Mouse (Mus musculus) frontal cortex, adult 2 months (tissue): ENCODE data around the gene Rufy4. TPM values are rescaled to one million over a fixed set of nuclear protein-coding genes. Genes with fewer than 3 reads are reported as not detected.

Experiments
- DNase-seq, 2 experiments: peaks; one replicate each; pipeline ENCODE4 v3.0.0; 2022; ENCODE audit warnings: low spot score in 1 of 2; ENCODE audit errors: extremely low spot score in 1 of 2
- polyA plus RNA-seq: library from polyadenylated mRNA; depleted of rRNA; stranded (reverse); fragments of >200 nt; gene quantifications from 2 replicates; pipeline ENCODE4 v1.2.3, GENCODE M21; 2012; rRNA removed

Gene Rufy4
- polyA plus RNA-seq = 0.08 TPM in 2 replicates

DNA sequence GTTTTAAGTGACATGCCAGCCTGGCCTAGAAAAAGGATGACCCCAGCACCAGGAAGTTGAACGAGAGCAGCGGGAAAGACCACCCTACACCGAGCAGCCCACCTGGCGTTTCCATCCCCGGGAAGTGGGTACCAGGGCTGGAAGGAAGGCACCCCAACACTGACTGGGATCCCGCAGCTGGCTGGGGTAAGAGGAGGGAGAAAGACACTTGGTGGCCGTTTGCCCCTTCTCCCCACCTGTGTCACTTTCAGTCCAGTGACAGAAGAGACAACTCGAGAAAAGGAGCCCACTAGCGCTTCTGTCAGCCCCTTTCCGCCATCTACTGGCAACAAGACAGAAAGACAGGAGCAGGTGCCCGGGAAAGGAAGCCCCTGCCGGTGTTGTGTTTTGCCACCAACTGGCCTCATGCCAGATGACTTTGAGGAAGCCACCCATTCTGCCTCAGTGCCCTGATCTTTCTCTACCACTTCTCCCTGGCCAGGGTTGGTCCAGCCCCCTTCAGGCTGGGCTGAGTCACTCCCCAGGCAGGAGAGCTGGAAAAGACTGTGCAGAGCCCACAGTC lies at the start of gene Rufy4:
Rufy4 (plus strand) TSS at position 551 of the 562 bp plus-strand sequence.
- DNase-seq = peak; percentile 33 to 79

DNA sequence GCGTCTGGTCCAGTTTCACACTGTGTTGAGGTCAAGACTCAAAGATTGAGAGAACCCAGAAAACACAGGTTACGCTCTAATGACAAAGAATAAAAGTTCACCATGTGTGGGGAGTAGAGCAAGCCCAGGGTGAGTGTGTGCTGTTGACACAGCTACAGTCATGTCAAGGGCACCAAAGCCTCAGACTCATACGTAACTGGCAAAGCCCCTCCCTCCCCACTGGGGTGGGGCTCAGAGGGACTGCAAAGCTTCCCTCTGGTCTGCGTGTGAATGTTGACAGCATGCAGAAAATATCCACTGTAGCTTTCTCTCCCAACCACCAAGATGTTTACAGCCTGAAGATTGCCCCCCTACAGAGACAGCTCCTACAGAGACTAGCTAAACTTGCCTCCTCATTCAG lies 49.1 kb upstream of the Rufy4 start:
- no peak for DNase-seq

DNA sequence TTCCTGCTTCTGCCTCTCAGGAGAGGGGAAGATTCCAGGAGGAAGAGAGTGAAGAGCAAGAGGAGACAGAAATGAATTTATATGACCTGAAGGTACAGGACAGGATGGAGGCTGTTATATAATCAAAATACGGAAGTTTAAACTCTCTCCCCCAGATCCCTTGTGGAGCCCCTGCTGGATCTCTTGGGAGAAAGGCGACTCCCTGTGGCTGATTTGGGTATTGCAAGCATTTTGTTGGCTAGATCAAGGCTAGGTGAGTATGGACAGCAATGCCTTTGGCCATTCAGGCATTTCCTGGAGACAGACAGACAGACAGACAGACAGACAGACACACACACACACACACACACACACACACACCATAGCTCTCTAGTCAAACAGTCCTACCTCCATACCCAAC lies 48.0 kb upstream of the Rufy4 start:
- peak; percentile 21 to 87 for DNase-seq

DNA sequence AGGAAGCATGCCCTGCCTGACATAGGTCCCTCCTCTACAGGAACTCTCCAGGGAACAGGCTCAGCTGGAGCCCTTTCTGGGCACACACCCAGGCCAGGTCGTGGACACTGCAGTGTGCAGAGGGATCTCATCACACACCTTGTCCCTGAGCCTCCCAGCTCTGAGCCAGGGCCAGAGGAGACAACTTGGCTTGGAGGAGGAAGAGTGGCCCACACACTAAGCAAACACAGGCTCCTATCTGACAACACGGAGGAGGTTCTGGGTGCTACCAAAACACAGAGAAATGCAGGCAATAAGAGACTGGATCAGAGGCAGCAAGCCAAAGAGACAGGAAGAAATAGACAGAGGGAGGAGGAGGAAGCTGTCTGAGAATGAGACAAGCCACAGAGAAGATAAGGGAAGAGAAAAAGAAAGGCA lies 43.8 kb upstream of the Rufy4 start:
- DNase-seq = peak in 1 of 2 experiments; percentile 46

DNA sequence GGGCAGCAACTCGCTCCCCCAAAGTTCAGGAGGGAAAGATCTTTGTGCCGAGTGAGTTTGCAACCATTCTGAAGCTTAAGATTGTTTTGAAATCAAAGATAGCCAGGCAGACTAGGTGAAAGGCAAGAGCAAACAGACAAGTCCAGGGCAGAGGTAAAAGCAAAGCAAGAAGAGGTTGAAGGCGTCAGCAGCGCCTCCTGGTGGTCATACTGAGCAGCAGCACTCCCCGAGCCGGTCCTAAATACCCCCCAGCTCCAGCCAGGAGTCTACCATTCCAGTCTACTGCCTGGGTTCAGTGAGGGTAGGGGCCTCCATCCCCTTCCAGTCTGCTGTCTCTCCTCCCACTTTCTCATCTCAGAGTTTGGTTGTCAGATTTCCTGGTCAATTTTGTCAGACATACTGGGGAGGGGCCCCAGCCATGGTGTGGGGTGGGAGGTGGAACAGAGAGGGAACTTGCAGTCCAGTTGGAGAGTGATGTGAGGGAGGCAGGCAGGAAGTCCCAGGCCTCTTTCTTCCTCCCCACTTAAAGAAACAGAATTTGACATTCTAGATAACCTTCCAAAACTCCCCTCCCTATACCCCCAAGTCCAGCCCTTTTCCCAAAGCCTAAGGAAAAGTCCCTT lies 42.4 kb upstream of the Rufy4 start:
- peak in 1 of 2 experiments; percentile 25 for DNase-seq

DNA sequence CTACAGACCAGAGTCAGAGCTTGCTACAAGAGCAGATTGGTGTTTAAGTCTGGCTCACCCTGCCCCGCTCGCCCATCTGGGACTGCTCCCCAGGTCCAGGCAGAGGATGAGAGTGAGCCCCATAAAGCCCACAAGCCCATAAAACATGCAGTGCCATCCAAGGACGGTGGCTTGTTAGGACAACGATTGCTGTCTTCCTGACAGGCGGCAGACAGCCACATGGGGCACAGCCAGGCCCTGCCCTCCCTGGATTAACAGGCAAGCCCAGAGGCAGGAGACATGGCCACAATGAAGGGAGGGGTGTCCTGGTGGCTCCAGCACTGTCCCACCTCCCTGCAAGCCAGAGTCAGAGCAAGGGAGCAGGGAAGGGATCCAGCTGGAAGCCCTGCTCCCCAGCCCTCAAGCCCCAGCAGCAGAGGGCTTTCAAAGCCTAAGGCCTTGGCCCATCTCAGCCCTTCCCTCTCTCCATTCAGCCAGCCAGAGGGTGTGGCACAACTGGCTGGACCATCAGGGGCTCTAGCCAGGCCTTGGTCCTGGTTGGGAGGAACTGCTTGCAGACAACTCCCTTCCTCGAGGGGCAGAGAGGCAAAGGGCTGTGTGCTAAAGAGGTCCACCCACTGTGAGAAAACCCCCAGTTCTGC lies 41.2 kb upstream of the Rufy4 start:
- DNase-seq = no peak

- no peak for DNase-seq
Observed at GRCm38 (mm10) chr1:74084752-74085151, 40.6 kb upstream of the Rufy4 start.

DNA sequence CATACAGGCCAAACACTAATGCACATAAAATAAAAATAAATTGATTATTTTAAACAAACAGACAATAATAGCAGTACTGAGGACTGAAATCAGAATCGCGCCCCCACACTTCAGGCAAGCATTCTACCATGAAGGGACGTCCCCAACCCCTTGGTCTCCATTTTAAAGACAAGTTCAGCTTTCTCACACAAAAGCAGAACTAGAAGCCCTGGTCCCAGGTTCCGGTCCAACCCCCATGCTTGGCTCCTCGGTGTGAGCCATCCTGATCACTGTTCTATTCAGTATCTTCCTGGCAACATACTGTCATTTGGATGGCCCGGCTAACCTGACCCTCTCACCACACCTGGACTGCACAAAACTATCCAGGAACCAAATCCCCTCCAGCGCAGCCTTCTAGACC lies 39.8 kb upstream of the Rufy4 start:
- DNase-seq = no peak

GRCm38 (mm10) chr1:74088569-74088968 lies 36.8 kb upstream of the Rufy4 start:
- DNase-seq = no peak

DNA sequence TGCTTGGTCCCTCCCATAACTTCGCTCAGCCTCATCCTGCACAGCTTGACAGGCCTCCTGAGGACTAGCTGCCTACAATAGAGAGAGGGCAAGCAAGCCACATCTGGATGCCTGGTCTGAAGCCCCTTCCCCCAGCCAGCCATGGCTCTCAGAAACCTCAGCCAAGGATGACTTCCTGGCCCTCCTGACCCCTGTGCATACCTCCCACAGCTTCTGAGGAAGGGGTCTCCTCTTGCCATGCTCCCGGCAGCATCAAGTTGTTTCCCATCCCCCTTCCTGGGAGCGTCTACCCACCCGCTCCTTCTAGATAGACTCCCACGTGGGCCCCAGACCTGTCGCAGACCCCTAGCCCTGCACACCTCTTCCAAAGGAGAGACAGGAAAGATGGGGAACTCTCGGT lies 35.0 kb upstream of the Rufy4 start:
- DNase-seq = no peak

DNA sequence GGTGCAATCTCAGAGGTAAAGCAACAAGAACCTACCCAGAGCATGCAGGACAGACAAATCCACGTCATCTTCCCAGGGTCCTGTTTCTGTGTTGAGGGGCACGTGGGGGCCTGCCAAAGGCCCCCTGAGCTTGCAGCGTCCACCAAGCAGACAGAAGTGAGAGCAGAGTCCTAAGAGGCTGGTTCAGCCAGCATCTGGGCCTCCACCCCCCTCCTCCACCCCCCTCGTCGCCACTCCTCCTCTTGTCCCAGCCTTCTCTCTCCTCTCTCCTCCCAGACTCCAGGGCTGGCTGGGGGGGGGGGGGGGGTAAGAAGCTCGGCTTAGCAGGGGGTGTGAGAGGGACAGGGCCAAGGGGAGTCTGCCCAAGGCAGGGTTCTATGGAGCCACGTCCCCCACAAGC lies 34.2 kb upstream of the Rufy4 start:
- DNase-seq = no peak

GRCm38 (mm10) chr1:74091611-74092224 lies 33.6 kb upstream of the Rufy4 start:
- no peak for DNase-seq

DNA sequence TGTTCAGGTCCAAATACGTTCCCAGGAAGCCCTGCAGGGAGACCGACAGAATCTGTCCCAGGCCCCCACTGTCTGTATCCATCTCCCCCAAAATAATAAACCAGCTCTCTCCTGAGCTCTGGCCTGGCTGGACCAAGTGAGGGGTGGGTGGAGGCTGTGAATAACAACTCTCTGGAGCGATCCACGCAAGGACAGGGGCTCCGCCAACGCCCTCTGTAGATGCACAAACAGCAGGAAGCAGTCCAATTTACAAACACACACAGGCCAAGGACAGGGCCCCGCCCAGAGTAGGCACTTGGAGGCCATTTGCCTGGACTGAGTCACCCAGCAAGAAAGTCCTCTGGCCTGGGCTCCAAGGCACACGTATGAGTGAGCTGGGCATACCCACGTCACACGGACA lies 33.1 kb upstream of the Rufy4 start:
- DNase-seq = no peak

- DNase-seq = no peak
Observed at GRCm38 (mm10) chr1:74093447-74093846, 31.9 kb upstream of the Rufy4 start.

- DNase-seq = no peak
Observed at GRCm38 (mm10) chr1:74094497-74095270, 30.7 kb upstream of the Rufy4 start.

GRCm38 (mm10) chr1:74095296-74095695 lies 30.0 kb upstream of the Rufy4 start:
- no peak for DNase-seq

- no peak for DNase-seq
Observed at GRCm38 (mm10) chr1:74095728-74096127, 29.6 kb upstream of the Rufy4 start.

DNA sequence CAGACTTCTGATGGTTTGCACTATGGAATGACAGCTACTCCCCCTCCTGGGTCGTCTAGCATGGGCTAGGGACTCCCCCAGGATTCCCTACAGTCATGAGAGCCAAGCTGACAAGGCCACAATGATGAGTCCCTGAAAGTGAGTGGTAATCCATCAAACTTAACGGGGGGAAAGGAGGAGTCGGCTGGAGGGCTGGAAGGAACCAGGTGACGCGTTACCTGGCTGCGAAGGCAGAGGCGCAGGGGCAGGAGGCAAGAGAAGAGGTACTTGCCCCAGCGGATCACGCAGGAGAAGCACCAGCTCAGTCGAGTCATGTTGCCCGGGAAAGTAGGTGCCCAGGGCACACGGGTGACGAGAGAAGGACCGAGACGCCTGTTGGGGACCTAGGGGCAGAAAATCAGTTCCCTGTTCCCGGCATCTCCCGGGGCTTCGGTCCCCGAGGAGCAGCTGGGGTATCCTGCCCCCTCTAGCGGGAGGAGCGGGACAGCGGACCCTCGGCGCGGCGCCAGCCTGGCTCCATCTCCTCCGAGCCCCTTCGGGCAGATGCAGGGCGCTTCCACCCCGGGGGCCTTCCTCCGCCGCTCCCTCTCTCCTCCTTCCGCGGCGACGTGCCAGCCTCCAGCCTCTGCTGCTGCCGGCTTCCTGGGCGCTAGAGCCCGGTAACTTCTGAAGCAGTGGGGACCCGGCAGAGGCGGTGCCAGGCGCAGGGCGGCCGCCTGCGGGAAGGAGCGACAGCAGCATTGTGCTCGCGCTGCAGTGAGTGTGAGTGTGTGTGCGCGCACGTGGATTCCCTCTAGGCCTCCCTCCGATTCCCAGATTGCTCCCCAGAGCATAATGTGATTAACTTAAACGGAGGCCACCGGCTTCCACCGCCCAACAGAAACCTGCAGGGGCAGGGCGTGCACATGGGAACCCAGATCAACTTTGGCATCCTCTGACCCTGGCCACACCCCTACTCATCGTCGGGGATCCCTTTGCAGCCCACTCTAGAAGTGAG lies 27.0 kb upstream of the Rufy4 start:
- DNase-seq = peak in 1 of 2 experiments; percentile 48

GRCm38 (mm10) chr1:74099001-74099435 lies 26.3 kb upstream of the Rufy4 start:
- DNase-seq = no peak
